Mouse (Mus musculus) thymus, postnatal 25 days (tissue): ENCODE data around the gene Nol4l.
"Not testable (repeated sequence)": the region's sequence is repeated elsewhere in the genome, so short reads cannot be mapped to it uniquely, and the experiment has no call there.

Experiments
- DNase-seq: peaks from one replicate; pipeline ENCODE4 v3.0.0; 2022

The Nol4l gene

GRCm38 (mm10) chr2:153510136-153510535 lies 19.6 kb downstream of the Nol4l start:
- no peak for DNase-seq

GRCm38 (mm10) chr2:153509211-153510029 lies 20.4 kb downstream of the Nol4l start:
- no peak for DNase-seq

- DNase-seq, result no peak
Observed at GRCm38 (mm10) chr2:153508405-153508804, 21.4 kb downstream of the Nol4l start.

GRCm38 (mm10) chr2:153507969-153508368 lies 21.8 kb downstream of the Nol4l start:
- no peak for DNase-seq

GRCm38 (mm10) chr2:153506385-153506784 lies 23.4 kb downstream of the Nol4l start:
- DNase-seq, result no peak

GRCm38 (mm10) chr2:153499154-153499553 lies 30.6 kb downstream of the Nol4l start:
- DNase-seq, result no peak

- no peak for DNase-seq
Observed at GRCm38 (mm10) chr2:153496898-153497297, 32.9 kb downstream of the Nol4l start.

- no peak for DNase-seq
Observed at GRCm38 (mm10) chr2:153496301-153496700, 33.5 kb downstream of the Nol4l start.

- DNase-seq, result peak; percentile 64
Observed at GRCm38 (mm10) chr2:153495818-153496217, 34.0 kb downstream of the Nol4l start.

- DNase-seq, result not testable (repeated sequence)
Observed at GRCm38 (mm10) chr2:153495391-153495790, 34.4 kb downstream of the Nol4l start.

- peak; percentile 67 for DNase-seq
Observed at GRCm38 (mm10) chr2:153494293-153494811, 35.4 kb downstream of the Nol4l start.

GRCm38 (mm10) chr2:153493781-153494292 lies 35.9 kb downstream of the Nol4l start:
- peak; percentile 70 for DNase-seq

GRCm38 (mm10) chr2:153493393-153493731 lies 36.4 kb downstream of the Nol4l start:
- no peak for DNase-seq

- peak; percentile 86 for DNase-seq
Observed at GRCm38 (mm10) chr2:153492573-153493392, 37.0 kb downstream of the Nol4l start, which contains the start of gene 4930404H24Rik. TSS of gene 4930404H24Rik (plus strand) at chr2:153492790.

GRCm38 (mm10) chr2:153492179-153492517 lies 37.6 kb downstream of the Nol4l start:
- DNase-seq, result peak; percentile 36

GRCm38 (mm10) chr2:153491512-153492178 lies 38.1 kb downstream of the Nol4l start:
- no peak for DNase-seq

GRCm38 (mm10) chr2:153490940-153491339 lies 38.8 kb downstream of the Nol4l start:
- no peak for DNase-seq

- no peak for DNase-seq
Observed at GRCm38 (mm10) chr2:153490116-153490515, 39.7 kb downstream of the Nol4l start.

- DNase-seq, result no peak
Observed at GRCm38 (mm10) chr2:153484071-153484470, 45.7 kb downstream of the Nol4l start.

- peak; percentile 49 for DNase-seq
Observed at GRCm38 (mm10) chr2:153483118-153483983, 46.4 kb downstream of the Nol4l start.

- DNase-seq, result no peak
Observed at GRCm38 (mm10) chr2:153481861-153482120, 48.0 kb downstream of the Nol4l start.
